Mouse (Mus musculus): ENCODE results near the gene Rtn4rl2. TPM values are rescaled to one million over a fixed set of nuclear protein-coding genes. Genes with fewer than 3 reads are reported as not detected.

Rtn4rl2 gene
- total RNA-seq, 2 experiments from 2014 or later: 1.8 to 4.0 TPM

- intact Hi-C loops (cut with DNase I): no loop called here
- no peak for DNase-seq (ENCODE audit: low spot score)
These were observed 63.3 kb downstream of the Rtn4rl2 start for GRCm38 (mm10) chr2:84823237-84823636.

DNA sequence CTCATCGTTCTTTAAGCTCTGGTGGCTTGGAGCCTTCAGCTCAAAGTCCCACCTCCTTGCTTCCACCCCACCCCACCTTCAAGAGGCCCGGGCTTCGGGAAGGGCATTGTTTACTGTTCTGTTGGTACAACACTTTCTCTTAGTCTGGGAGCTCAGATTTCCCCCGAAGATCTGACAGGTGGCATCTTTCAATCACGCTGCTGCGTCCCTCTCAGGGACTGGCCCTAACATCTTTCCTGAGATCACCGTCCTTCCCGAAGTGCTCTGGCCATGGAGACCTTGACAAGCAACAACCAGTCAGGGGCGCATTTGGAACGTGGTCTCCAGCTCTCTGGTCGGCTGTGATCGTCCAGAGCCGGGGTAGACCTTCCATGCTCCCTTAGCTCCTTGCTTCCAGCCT is 64.0 kb downstream of the Rtn4rl2 start, which contains the start of gene Smtnl1:
TSS of gene Smtnl1 (minus strand) at position 101 of the 400 bp plus-strand sequence.
- DNase-seq (ENCODE audit: low spot score): no peak
- intact Hi-C loops (cut with DNase I): no loop called here

Small RNAs within 50 kb of the gene (microRNA-seq; reads per million reads assigned to microRNA genes)
- gene Gm24332: not detected

Other genes starting within 250 kb of the Rtn4rl2 start
- gene Ctnnd1, start 235.9 kb downstream of the Rtn4rl2 start, total RNA-seq (2021): 10 to 100 TPM; 66.6 to 70.4 TPM
- not detected for gene Btbd18, start 227.6 kb downstream of the Rtn4rl2 start, total RNA-seq (2021)
- 10 to 100 TPM; 22.4 to 25.2 TPM for gene Selenoh, start 215.9 kb downstream of the Rtn4rl2 start, total RNA-seq (2021)
- gene Gm28635, start 208.7 kb downstream of the Rtn4rl2 start, total RNA-seq (2021): 1 to 10 TPM; 5.4 to 5.8 TPM
- gene Med19, start 208.3 kb downstream of the Rtn4rl2 start, total RNA-seq (2021): 10 to 100 TPM; 13.2 to 13.7 TPM
- 100 to 1,000 TPM; 116 to 127 TPM for gene Tmx2, start 207.6 kb downstream of the Rtn4rl2 start, total RNA-seq (2021)
- gene Zdhhc5, start 171.5 kb downstream of the Rtn4rl2 start, total RNA-seq (2021): 10 to 100 TPM; 61.4 to 62.1 TPM
- 1 to 10 TPM; 4.9 TPM for gene Clp1, start 159.4 kb downstream of the Rtn4rl2 start, total RNA-seq (2021)
- 1 to 10 TPM in 1 of 2 experiments, under 1 TPM in 1; 0.94 to 1.1 TPM for gene Ypel4, start 152.7 kb downstream of the Rtn4rl2 start, total RNA-seq (2021)
- 1 to 10 TPM; 1.8 to 1.9 TPM for gene Gm19426, start 143.1 kb downstream of the Rtn4rl2 start, total RNA-seq (2021)
- gene Serping1, start 111.3 kb downstream of the Rtn4rl2 start, total RNA-seq (2021): 10 to 100 TPM; 68.8 to 75.7 TPM
- gene Ube2l6, start 87.9 kb downstream of the Rtn4rl2 start, total RNA-seq (2021): 10 to 100 TPM; 30.6 to 70.6 TPM
- gene Smtnl1, start 64.1 kb downstream of the Rtn4rl2 start, total RNA-seq (2021): not detected
- 100 to 1,000 TPM in 1 of 2 experiments, 10 to 100 TPM in 1; 99.8 to 103 TPM for gene Timm10, start 59.7 kb downstream of the Rtn4rl2 start, total RNA-seq (2021)
- 1 to 10 TPM; 1.5 to 2.2 TPM for gene Slc43a1, start 47.9 kb downstream of the Rtn4rl2 start, total RNA-seq (2021)
- 10 to 100 TPM; 70.7 to 86.6 TPM for gene Slc43a3, start 49.9 kb upstream of the Rtn4rl2 start, total RNA-seq (2021)
- gene Prg2, start 93.8 kb upstream of the Rtn4rl2 start, total RNA-seq (2021): not detected
- not detected for gene Prg3, start 101.5 kb upstream of the Rtn4rl2 start, total RNA-seq (2021)
- 10 to 100 TPM; 35.5 to 40.8 TPM for gene Ssrp1, start 150.5 kb upstream of the Rtn4rl2 start, total RNA-seq (2021)
- gene P2rx3, start 150.8 kb upstream of the Rtn4rl2 start, total RNA-seq (2021): under 1 TPM; 0.26 to 0.42 TPM
- 10 to 100 TPM; 63.2 to 65.0 TPM for gene Tnks1bp1, start 161.3 kb upstream of the Rtn4rl2 start, total RNA-seq (2021)
- 10 to 100 TPM; 48.6 to 54.3 TPM for gene Aplnr, start 249.5 kb upstream of the Rtn4rl2 start, total RNA-seq (2021)